ENCODE assay signal across 22 mouse cellular contexts in genomic region chr14:121158616-121159015, GRCm38 (mm10).
DNase-seq lines count a peak whose midpoint lies in the region; ATAC-seq and TF ChIP-seq lines count a peak whose summit lies in the region.
"Had no signal": no experiment of that assay in that cellular context is flagged by ENCODE, and none has a peak within 500 bp of the region (broad histone marks: within the 10 kb centered on the region; RNA-seq: fewer than 3 reads in every experiment).

No protein-coding gene starts in this region.

- H3K4me1 ChIP-seq in kidney, adult 2 months (ENCODE audit: control insufficient read depth, insufficient read depth, low read length) = peaks cover 15% of the 10 kb centered on the region
- H3K4me1 ChIP-seq in kidney, embryonic 15.5 days = peaks cover 23% of the 10 kb centered on the region
- H3K4me1 ChIP-seq in liver, adult 2 months (ENCODE audit: control insufficient read depth, insufficient read depth, low read length) = peaks cover 2% of the 10 kb centered on the region; the same call in 1 of the 2 replicates
- H3K4me1 ChIP-seq in liver, embryonic 12.5 days = no peaks in the 10 kb centered on the region

- ATAC-seq in kidney, embryonic 15.5 days (replicated peaks; ENCODE audit: low FRiP score) = no peak
- ATAC-seq in liver, embryonic 12.5 days = no peak
- ATAC-seq: forebrain, embryonic 14.5 days had no signal

- H3K27ac ChIP-seq in kidney, adult 2 months (ENCODE audit: insufficient read depth, low read depth, low read length) = peak overlapping the region; percentile 74
- H3K27ac ChIP-seq in kidney, embryonic 15.5 days = 0 out of 2 replicates have a peak overlapping the region, but pooled peaks have one; percentile 41
- H3K27ac ChIP-seq in liver, adult 2 months (replicated peaks; ENCODE audit: insufficient read depth, low read depth, low read length) = 0 out of 2 replicates have a peak overlapping the region, but pooled peaks have one; percentile 8
- H3K27ac ChIP-seq in liver, embryonic 12.5 days = no peak overlapping the region
- H3K27ac ChIP-seq: embryonic facial prominence, embryonic 13.5 days; embryonic facial prominence, embryonic 15.5 days; forebrain, embryonic 10.5 days; forebrain, embryonic 12.5 days had no signal

- H3K27me3 ChIP-seq in kidney, adult 2 months (replicated peaks; ENCODE audit: control insufficient read depth, insufficient read depth, low read length) = no peaks in the 10 kb centered on the region
- H3K27me3 ChIP-seq in kidney, embryonic 15.5 days = no peaks in the 10 kb centered on the region
- no peaks in the 10 kb centered on the region for H3K27me3 ChIP-seq in liver, adult 2 months (ENCODE audit: control insufficient read depth, insufficient read depth, low read length)
- no peaks in the 10 kb centered on the region for H3K27me3 ChIP-seq in liver, embryonic 12.5 days (replicated peaks)
- H3K27me3 ChIP-seq: embryonic facial prominence, embryonic 13.5 days; embryonic facial prominence, embryonic 15.5 days; forebrain, embryonic 12.5 days had no signal

- H3K4me3 ChIP-seq in kidney, adult 2 months (ENCODE audit: insufficient read depth, low read depth, low read length) = no peak overlapping the region
- no peak overlapping the region for H3K4me3 ChIP-seq in kidney, embryonic 15.5 days (replicated peaks)
- no peak overlapping the region for H3K4me3 ChIP-seq in liver, adult 2 months (ENCODE audit: insufficient read depth, low read depth, low read length)
- H3K4me3 ChIP-seq in liver, embryonic 12.5 days = no peak overlapping the region
- H3K4me3 ChIP-seq: embryonic facial prominence, embryonic 13.5 days; embryonic facial prominence, embryonic 15.5 days; erythroblast, embryonic 14.5 days; forebrain, embryonic 10.5 days; forebrain, embryonic 12.5 days had no signal

- peak; percentile 79 for DNase-seq in kidney, adult 2 months
- no peak for DNase-seq in kidney, postnatal 14 days
- DNase-seq in kidney, postnatal 25 days = no peak
- DNase-seq in liver, adult 2 months (ENCODE audit: extremely low read depth, low read depth, low spot score) = peak; percentile 85
- DNase-seq: adrenal gland, adult 2 months; adrenal gland, postnatal 10 days; adrenal gland, postnatal 25 days; cerebellum, adult 11 months; cerebellum, adult 18-20 months; cerebellum, adult 8-10 months; cerebellum, adult 9-11 months; cerebellum, postnatal 14 days; cerebellum, postnatal 36 days; embryo, embryonic 11 days had no signal

- TF ChIP-seq POLR2A in kidney, adult 2 months (IDR thresholded peaks at IDR 0.05; ENCODE audit: low read depth, low read length) = no peak
- no peak for TF ChIP-seq POLR2A in liver, adult 2 months (IDR thresholded peaks at IDR 0.05; ENCODE audit: extremely low read depth, insufficient read depth, low read length)

- no peak for TF ChIP-seq CTCF in kidney, adult 2 months (conservative IDR thresholded peaks at IDR 0.05; ENCODE audit: insufficient read depth, insufficient read length, low read depth, low read length)
- no peak for TF ChIP-seq CTCF in liver, adult 2 months (IDR thresholded peaks at IDR 0.05; ENCODE audit: low read depth, low read length)

- 33% methylated on average over 2 of the region's 2 CpGs for WGBS in kidney, adult 2 months
- 65% methylated on average over 2 of the region's 2 CpGs for WGBS in kidney, embryonic 15.5 days
- 26% methylated on average over 2 of the region's 2 CpGs for WGBS in liver, adult 2 months
- WGBS in liver, embryonic 12.5 days (ENCODE audit: insufficient replicate concordance) = 49% methylated on average over 2 of the region's 2 CpGs

- H3K36me3 ChIP-seq in kidney, adult 2 months (ENCODE audit: control insufficient read depth, insufficient read depth, low read length) = no peaks in the 10 kb centered on the region
- H3K36me3 ChIP-seq in kidney, embryonic 15.5 days = peaks cover 10% of the 10 kb centered on the region; the same call in 1 of the 2 replicates
- H3K36me3 ChIP-seq in liver, adult 2 months (ENCODE audit: control insufficient read depth, insufficient read depth, low read length) = no peaks in the 10 kb centered on the region
- H3K36me3 ChIP-seq in liver, embryonic 12.5 days = no peaks in the 10 kb centered on the region
- H3K36me3 ChIP-seq: forebrain, embryonic 12.5 days had no signal

- H3K9me3 ChIP-seq in kidney, embryonic 15.5 days (replicated peaks) = 0 out of 2 replicates have a peak, but pooled peaks cover 5% of the 10 kb centered on the region
- 0 out of 2 replicates have a peak, but pooled peaks cover 4% of the 10 kb centered on the region for H3K9me3 ChIP-seq in liver, embryonic 12.5 days (replicated peaks)
- H3K9me3 ChIP-seq: embryonic facial prominence, embryonic 13.5 days; embryonic facial prominence, embryonic 15.5 days had no signal

- H3K4me2 ChIP-seq in kidney, embryonic 15.5 days = no peak overlapping the region
- no peak overlapping the region for H3K4me2 ChIP-seq in liver, embryonic 12.5 days
- H3K4me2 ChIP-seq: embryonic facial prominence, embryonic 13.5 days; embryonic facial prominence, embryonic 15.5 days; forebrain, embryonic 12.5 days had no signal

- peaks cover 9% of the 10 kb centered on the region; the same call in 1 of the 2 replicates for H3K79me2 ChIP-seq in liver, adult 2 months (ENCODE audit: control insufficient read depth, insufficient read depth, low read length)

- H3K9ac ChIP-seq in kidney, embryonic 15.5 days = no peak overlapping the region
- H3K9ac ChIP-seq in liver, adult 2 months (ENCODE audit: low read depth, low read length) = no peak overlapping the region
- H3K9ac ChIP-seq in liver, embryonic 12.5 days = no peak overlapping the region
- H3K9ac ChIP-seq: embryonic facial prominence, embryonic 13.5 days; embryonic facial prominence, embryonic 15.5 days; forebrain, embryonic 12.5 days had no signal

Comparison
In these comparisons a context has a peak if more than half of its experiments do, and no peak if none do; other contexts are left out.
1. DNase-seq: peak in kidney, adult 2 months (single experiment) and liver, adult 2 months (single experiment); none in kidney, postnatal 14 days (single experiment) and kidney, postnatal 25 days (0 of 2).